ENCODE assay signal across 22 mouse cellular contexts in the genomic region with DNA sequence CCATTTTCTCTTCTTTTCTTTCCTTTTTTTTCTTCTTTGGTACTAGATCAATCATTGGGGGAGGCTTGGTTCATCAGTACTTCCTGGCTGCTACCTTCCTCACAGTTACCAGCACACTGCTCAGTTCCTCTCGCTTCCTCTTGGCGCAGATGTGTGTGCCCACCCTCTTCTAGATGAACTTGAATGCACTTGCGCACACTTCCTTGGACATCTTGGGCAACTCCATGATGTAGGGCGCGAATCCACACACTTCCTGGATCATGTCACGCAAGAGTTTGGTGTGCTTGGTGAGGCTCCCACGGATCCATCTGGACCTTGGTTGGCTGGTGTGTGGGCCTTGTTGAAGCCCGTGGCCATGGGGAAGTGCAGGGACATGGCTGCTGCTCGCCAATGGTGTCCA. TPM values are rescaled to one million over a fixed set of nuclear protein-coding genes. Genes with fewer than 3 reads are reported as not detected.
DNase-seq lines count a peak whose midpoint lies in the region; ATAC-seq and TF ChIP-seq lines count a peak whose summit lies in the region.
"Had no signal": no experiment of that assay in that cellular context is flagged by ENCODE, and none has a peak within 500 bp of the region (broad histone marks: within the 10 kb centered on the region; RNA-seq: fewer than 3 reads in every experiment).

No protein-coding gene starts in this region.

- 0 out of 2 replicates have a peak, but pooled peaks cover 1% of the 10 kb centered on the region for H3K36me3 ChIP-seq in spleen, adult 2 months (ENCODE audit: control insufficient read depth, insufficient read depth, low read length)
- H3K36me3 ChIP-seq: embryonic facial prominence, embryonic 13.5 days; intestine, embryonic 15.5 days; kidney, embryonic 15.5 days; midbrain, embryonic 15.5 days had no signal

- intact Hi-C loops in gastrocnemius, adult 2 months (cut with DNase I) = no loop called here

- 53% methylated on average over 9 of the region's 9 CpGs for WGBS in spleen, adult 2 months

- H3K4me1 ChIP-seq in spleen, adult 2 months (ENCODE audit: control insufficient read depth, insufficient read depth, insufficient read length) = peaks cover 34% of the 10 kb centered on the region; the same call in 1 of the 2 replicates

- peak; percentile 56 for ATAC-seq in monocyte, adult 5-6 weeks (replicated peaks; ENCODE audit: insufficient number of reproducible peaks, low FRiP score, low TSS enrichment, poor library complexity, severe bottlenecking)
- ATAC-seq in erythroid progenitor cell, adult 5-6 weeks (replicated peaks; ENCODE audit: low FRiP score, poor library complexity, severe bottlenecking) = no peak
- ATAC-seq: intestine, embryonic 15.5 days; midbrain, embryonic 15.5 days; Patski had no signal

- no peaks in the 10 kb centered on the region for H3K27me3 ChIP-seq in spleen, adult 2 months (ENCODE audit: control insufficient read depth, insufficient read depth, low read length)
- H3K27me3 ChIP-seq: embryonic facial prominence, embryonic 13.5 days; intestine, embryonic 15.5 days; kidney, embryonic 15.5 days; Patski had no signal

- H3K4me3 ChIP-seq in gastrocnemius, adult 2 months = no peak overlapping the region
- no peak overlapping the region for H3K4me3 ChIP-seq in spleen, adult 2 months (ENCODE audit: extremely low read depth, insufficient read depth, insufficient read length)
- H3K4me3 ChIP-seq: embryonic facial prominence, embryonic 13.5 days; intestine, embryonic 15.5 days; kidney, embryonic 15.5 days; midbrain, embryonic 15.5 days had no signal

- TF ChIP-seq CTCF in gastrocnemius, adult 2 months (IDR thresholded peaks at IDR 0.05) = no peak
- TF ChIP-seq CTCF in spleen, adult 2 months (IDR thresholded peaks at IDR 0.05; ENCODE audit: extremely low read depth, insufficient read depth, insufficient read length, insufficient replicate concordance) = no peak

- peak; percentile 26 for DNase-seq in gastrocnemius, adult 2 months
- DNase-seq in gastrocnemius, adult 18-20 months (ENCODE audit: low spot score) = no peak
- DNase-seq in spleen, adult 2 months (ENCODE audit: low read depth in 1 of 2, low spot score in 2 of 2) = no peak
- no peak for DNase-seq in spleen, postnatal 14 days (ENCODE audit: low spot score in 2 of 2)
- DNase-seq in brain, adult 2 months (ENCODE audit: low read depth, low spot score) = peak; percentile 28
- DNase-seq in urinary bladder, postnatal 10 days (ENCODE audit: low spot score) = no peak
- DNase-seq: cerebellum, adult 2 months; gastrocnemius, postnatal 14 days; heart, postnatal 14 days; layer of hippocampus, postnatal 36 days; left cerebral cortex, postnatal 4 days had no signal

- no peak; the same call in 1 of the 2 replicates for TF ChIP-seq POLR2A in spleen, adult 2 months (IDR thresholded peaks at IDR 0.05; ENCODE audit: low read depth, low read length)

- H3K27ac ChIP-seq in gastrocnemius, adult 2 months = no peak overlapping the region; the same call in 1 of the 2 replicates
- H3K27ac ChIP-seq in spleen, adult 2 months (ENCODE audit: insufficient read depth, low read length) = peak overlapping the region; percentile 81
- H3K27ac ChIP-seq: embryonic facial prominence, embryonic 13.5 days; hindbrain, embryonic 14.5 days; intestine, embryonic 15.5 days; kidney, embryonic 15.5 days; liver, embryonic 14.5 days; midbrain, embryonic 15.5 days had no signal

RNA-seq across cellular contexts. Expression of a gene that starts 2.1 kb away (rescaled TPM):
- total RNA-seq in gastrocnemius, adult 2 months (2021) = under 1 TPM; 0.77 to 0.98 TPM
- total RNA-seq in gastrocnemius, adult 18-20 months (2021) = under 1 TPM; 0.62 to 0.83 TPM
- polyA plus RNA-seq in spleen, adult 2 months (2012; rRNA removed) = 24.6 and 26.1 TPM in 2 replicates
- total RNA-seq in monocyte, adult 5-6 weeks (2017) = 54.5 to 74.4 TPM (median 57.2 TPM) in 3 replicates
- total RNA-seq in erythroid progenitor cell, adult 5-6 weeks (2015; ENCODE audit: low replicate concordance) = 5.4 TPM in 2 replicates
- 4.7 and 6.8 TPM in 2 replicates for total RNA-seq in erythroid progenitor cell, adult 5-6 weeks (2017; ENCODE audit: low replicate concordance)

RNA-seq across cellular contexts. Expression of a gene that starts 3.3 kb away (rescaled TPM):
- 1 to 10 TPM; 3.6 to 6.4 TPM for total RNA-seq in gastrocnemius, adult 2 months (2021)
- total RNA-seq in gastrocnemius, adult 18-20 months (2021) = 1 to 10 TPM; 3.2 to 5.8 TPM
- polyA plus RNA-seq in spleen, adult 2 months (2012; rRNA removed) = 753 and 934 TPM in 2 replicates
- total RNA-seq in monocyte, adult 5-6 weeks (2017) = 243 to 349 TPM (median 322 TPM) in 3 replicates
- 28.5 and 29.3 TPM in 2 replicates for total RNA-seq in erythroid progenitor cell, adult 5-6 weeks (2015; ENCODE audit: low replicate concordance)
- 28.2 and 34.4 TPM in 2 replicates for total RNA-seq in erythroid progenitor cell, adult 5-6 weeks (2017; ENCODE audit: low replicate concordance)
- polyA plus RNA-seq: Patski had no signal

RNA-seq across cellular contexts. Expression of a gene that starts 19.1 kb away (rescaled TPM):
- 100 to 1,000 TPM; 211 to 334 TPM for total RNA-seq in gastrocnemius, adult 2 months (2021)
- 100 to 1,000 TPM; 257 to 270 TPM for total RNA-seq in gastrocnemius, adult 18-20 months (2021)
- polyA plus RNA-seq in spleen, adult 2 months (2012; rRNA removed) = 120 and 161 TPM in 2 replicates
- total RNA-seq in monocyte, adult 5-6 weeks (2017) = 27.2 to 46.8 TPM (median 33.1 TPM) in 3 replicates
- total RNA-seq in erythroid progenitor cell, adult 5-6 weeks (2015; ENCODE audit: low replicate concordance) = 46.5 and 52.4 TPM in 2 replicates
- total RNA-seq in erythroid progenitor cell, adult 5-6 weeks (2017; ENCODE audit: low replicate concordance) = 24.1 and 28.5 TPM in 2 replicates

RNA-seq across cellular contexts. Expression of a gene that starts 24.8 kb away (rescaled TPM):
- total RNA-seq in gastrocnemius, adult 2 months (2021) = 1 to 10 TPM; 5.1 to 5.8 TPM
- 1 to 10 TPM; 2.5 to 4.0 TPM for total RNA-seq in gastrocnemius, adult 18-20 months (2021)
- polyA plus RNA-seq in spleen, adult 2 months (2012; rRNA removed) = 269 and 299 TPM in 2 replicates
- 181 to 259 TPM (median 252 TPM) in 3 replicates for total RNA-seq in monocyte, adult 5-6 weeks (2017)
- 40.0 and 51.6 TPM in 2 replicates for total RNA-seq in erythroid progenitor cell, adult 5-6 weeks (2015; ENCODE audit: low replicate concordance)
- total RNA-seq in erythroid progenitor cell, adult 5-6 weeks (2017; ENCODE audit: low replicate concordance) = 30.5 and 44.4 TPM in 2 replicates

RNA-seq across cellular contexts. Expression of a gene that starts 26.7 kb away (rescaled TPM):
- not detected for total RNA-seq in gastrocnemius, adult 2 months (2021)
- total RNA-seq in gastrocnemius, adult 18-20 months (2021) = not detected
- 0.07 and 0.20 TPM in 2 replicates for polyA plus RNA-seq in spleen, adult 2 months (2012; rRNA removed)
- not detected in 3 replicates for total RNA-seq in monocyte, adult 5-6 weeks (2017)
- total RNA-seq in erythroid progenitor cell, adult 5-6 weeks (2015; ENCODE audit: low replicate concordance) = 3.6 TPM in 1 of 2 replicates, not detected in the other
- total RNA-seq in erythroid progenitor cell, adult 5-6 weeks (2017; ENCODE audit: low replicate concordance) = not detected in 2 replicates
- total RNA-seq: gastrocnemius, postnatal 14 days; layer of hippocampus, postnatal 36 days; left cerebral cortex, postnatal 4 days had no signal
- polyA plus RNA-seq: C2C12; heart, embryonic 11.5 days; hindbrain, embryonic 14.5 days; intestine, embryonic 15.5 days; kidney, embryonic 15.5 days; midbrain, embryonic 15.5 days had no signal

Comparison
In these comparisons a context has a peak if more than half of its experiments do, and no peak if none do; other contexts are left out.
1. DNase-seq: peak in gastrocnemius, adult 2 months (single experiment) and brain, adult 2 months (single experiment); none in gastrocnemius, adult 18-20 months (single experiment), spleen, adult 2 months (0 of 2), spleen, postnatal 14 days (0 of 2) and urinary bladder, postnatal 10 days (single experiment).